ENCODE assay signal across 19 mouse cellular contexts in genomic region chr5:149655636-149656035, GRCm38 (mm10). TPM values are rescaled to one million over a fixed set of nuclear protein-coding genes. Genes with fewer than 3 reads are reported as not detected.
A peak's percentile ranks its signal among the peaks of the same experiment; 100 is the strongest.
DNase-seq lines count a peak whose midpoint lies in the region; ATAC-seq lines count a peak whose summit lies in the region.
"Had no signal": no experiment of that assay in that cellular context is flagged by ENCODE, and none has a peak within 500 bp of the region (broad histone marks: within the 10 kb centered on the region; RNA-seq: fewer than 3 reads in every experiment).

No protein-coding gene starts in this region.

- intact Hi-C loops in heart, postnatal 14 days (cut with DNase I), result no loop called here

- DNase-seq in frontal cortex, postnatal 14 days (ENCODE audit: low spot score in 2 of 2), result no peak
- DNase-seq in retina, embryonic 14.5 days (ENCODE audit: low spot score), result peak; percentile 48
- no peak for DNase-seq in heart, postnatal 14 days
- no peak for DNase-seq in thymus, postnatal 25 days
- DNase-seq: adrenal gland, adult 8-10 months; adrenal gland, postnatal 14 days; adrenal gland, postnatal 36 days; B cell, adult 2 months; cerebellum, adult 11 months; cerebellum, adult 18-20 months; cerebellum, adult 8-10 months; cerebellum, adult 9-11 months; cerebellum, postnatal 14 days; cerebellum, postnatal 36 days; embryo, embryonic 11 days had no signal

- peak; percentile 57 for ATAC-seq in frontal cortex, adult (ENCODE audit: low TSS enrichment)
- ATAC-seq: CD4-positive, CD25-positive, alpha-beta regulatory T cell, adult 4 months; forebrain, embryonic 14.5 days; forebrain, embryonic 16.5 days had no signal

RNA-seq across cellular contexts. Expression of gene Hsph1, which starts 19.5 kb away (rescaled TPM):
- 10 to 100 TPM; 23.0 to 28.5 TPM for total RNA-seq in heart, postnatal 14 days (2021)

RNA-seq across cellular contexts. Expression of gene B3glct, which starts 22.4 kb away (rescaled TPM):
- 1 to 10 TPM; 6.7 to 7.0 TPM for total RNA-seq in heart, postnatal 14 days (2021)
